Mouse (Mus musculus) myocyte (in vitro differentiated cells): ENCODE data around the gene Gpc6.

Source experiments
- E2F4 ChIP-seq: IDR thresholded peaks from one replicate; pipeline ENCODE4 v1.6.1; 2011; ENCODE audit warnings: mild to moderate bottlenecking, control low read depth, moderate library complexity; ENCODE audit not compliant: insufficient read depth
- POLR2A ChIP-seq: IDR thresholded peaks from one replicate; pipeline ENCODE4 v1.6.1; 2011; ENCODE audit warnings: low read depth, mild to moderate bottlenecking, control low read depth, moderate library complexity; ENCODE audit not compliant: insufficient read length
- TCF12 ChIP-seq: IDR thresholded peaks from one replicate; pipeline ENCODE4 v1.6.1; 2011; ENCODE audit warnings: mild to moderate bottlenecking, control low read depth; ENCODE audit not compliant: poor library complexity, insufficient read depth, severe bottlenecking

GRCm38 (mm10) chr14:117958389-117958788 lies 1033.3 kb downstream of the Gpc6 start:
- no peak for TF ChIP-seq TCF12
- no peak for TF ChIP-seq POLR2A
- no peak for TF ChIP-seq E2F4
